Mouse (Mus musculus) heart, postnatal 0 days (tissue): Measurements from ENCODE around the gene Scgb3a1. TPM values are rescaled to one million over a fixed set of nuclear protein-coding genes. Genes with fewer than 3 reads are reported as not detected.
A peak's percentile ranks its signal among the peaks of the same experiment; 100 is the strongest.

Source experiments
- ATAC-seq: fragments of 200-750 bp; cut with Nextera tagmentation; 2 replicates; pipeline ENCODE4 v1.8.0; 2017; ENCODE audit warnings: low read depth, moderate number of reproducible peaks, moderate library complexity; ENCODE audit not compliant: insufficient read depth
- DNase-seq: peaks from one replicate; pipeline ENCODE4 v3.0.0-alpha.2; 2016; ENCODE audit warnings: low spot score
- H3K27ac ChIP-seq: fragments of 300-500 bp; sonication (generic); 2 replicates; pipeline ENCODE4 v1.5.1; 2014; ENCODE audit warnings: low read depth, mild to moderate bottlenecking
- H3K27me3 ChIP-seq: fragments of 300-500 bp; sonication (generic); 2 replicates; pipeline ENCODE4 v1.6.1; 2014; ENCODE audit warnings: low read length, mixed read lengths; ENCODE audit not compliant: control insufficient read depth, insufficient read depth
- H3K36me3 ChIP-seq: fragments of 300-500 bp; sonication (generic); replicated peaks from 2 replicates; pipeline ENCODE4 v1.6.1; 2014; ENCODE audit warnings: low read length, mixed read lengths; ENCODE audit not compliant: control insufficient read depth, insufficient read depth
- H3K4me1 ChIP-seq: fragments of 300-500 bp; sonication (generic); 2 replicates; pipeline ENCODE4 v1.6.1; 2014; ENCODE audit warnings: antibody characterized with exemption; ENCODE audit not compliant: control insufficient read depth, insufficient read depth
- H3K4me2 ChIP-seq: fragments of 300-500 bp; sonication (generic); 2 replicates; pipeline ENCODE4 v1.6.1; 2014; ENCODE audit warnings: low read depth, mild to moderate bottlenecking, low read length, moderate library complexity
- H3K4me3 ChIP-seq: fragments of 300-500 bp; sonication (generic); 2 replicates; pipeline ENCODE4 v1.5.1; 2014; ENCODE audit warnings: low read depth, low read length
- H3K9ac ChIP-seq: fragments of 300-500 bp; sonication (generic); replicated peaks from 2 replicates; pipeline ENCODE4 v1.6.1; 2014; ENCODE audit warnings: low read depth, low read length, mixed read lengths
- H3K9me3 ChIP-seq: fragments of 300-500 bp; sonication (generic); replicated peaks from 2 replicates; pipeline ENCODE4 v1.6.1; 2016; ENCODE audit warnings: low read length; ENCODE audit not compliant: control insufficient read depth
- CTCF ChIP-seq: IDR thresholded peaks from 2 replicates; pipeline ENCODE4 v1.5.1; 2016; ENCODE audit warnings: antibody characterized with exemption, control low read depth, low read depth
- EP300 ChIP-seq: IDR thresholded peaks from 2 replicates; pipeline ENCODE4 v1.6.1; 2016; ENCODE audit warnings: antibody characterized with exemption, low read depth
- WGBS: fragments of 180-500 bp; shearing (Covaris S2); extraction: QIAGEN DNeasy Blood & Tissue Kit; methylation state at CpG from one replicate; pipeline ENCODE4 v1.1.7; 2014; 5-methylcytosine and 5-hydroxymethylcytosine counted together
- polyA plus RNA-seq: library from polyadenylated mRNA; unstranded; fragments of >200 nt; fragmentation: Nextera tagmentation; extraction: Ambion mirVana; gene quantifications from 2 replicates; pipeline ENCODE4 v1.2.1, GENCODE M21; 2015
- total RNA-seq: library from RNA; depleted of rRNA; stranded (reverse); fragments of >200 nt; gene quantifications from 2 replicates; pipeline ENCODE4 v1.2.3, GENCODE M21; 2014; ENCODE audit warnings: low replicate concordance

Gene Scgb3a1
- total and polyA plus RNA-seq, 2 experiments from 2014 or later, result 2.0 TPM

DNA sequence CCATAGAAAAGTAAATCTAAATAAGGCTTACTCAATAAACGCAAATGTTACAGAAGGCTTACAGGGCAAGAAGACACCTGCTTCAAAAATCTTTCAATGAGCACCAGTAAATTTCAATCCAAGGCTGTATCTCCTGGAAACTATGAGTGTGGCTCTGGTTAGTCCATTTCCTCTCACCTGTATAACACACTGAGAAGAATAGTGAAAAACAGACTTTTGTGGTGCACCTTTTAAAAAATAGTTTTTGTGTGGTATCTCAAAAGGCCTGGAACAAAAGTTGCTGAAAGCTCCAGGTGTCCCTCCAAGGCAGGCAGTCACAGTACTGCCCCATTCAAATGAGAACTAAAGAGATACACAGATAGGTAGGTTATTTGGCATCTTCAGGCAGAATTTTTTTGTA, 35.7 kb downstream of the Scgb3a1 start:
- H3K27ac ChIP-seq, result no peak overlapping the region
- no peaks in the 10 kb centered on the region for H3K9me3 ChIP-seq
- DNase-seq (no peak), ATAC-seq (no peak)
- peaks cover 4% of the 10 kb centered on the region; the same call in 1 of the 2 replicates for H3K4me1 ChIP-seq
- H3K27me3 ChIP-seq, result no peaks in the 10 kb centered on the region
- no peak overlapping the region for H3K4me3 ChIP-seq
- peaks cover 33% of the 10 kb centered on the region for H3K36me3 ChIP-seq
- no peak overlapping the region for H3K9ac ChIP-seq
- 86% methylated on average over 1 of the region's 1 CpGs for WGBS
- H3K4me2 ChIP-seq, result no peak overlapping the region
- TF ChIP-seq CTCF (no peak), EP300 (no peak)

DNA sequence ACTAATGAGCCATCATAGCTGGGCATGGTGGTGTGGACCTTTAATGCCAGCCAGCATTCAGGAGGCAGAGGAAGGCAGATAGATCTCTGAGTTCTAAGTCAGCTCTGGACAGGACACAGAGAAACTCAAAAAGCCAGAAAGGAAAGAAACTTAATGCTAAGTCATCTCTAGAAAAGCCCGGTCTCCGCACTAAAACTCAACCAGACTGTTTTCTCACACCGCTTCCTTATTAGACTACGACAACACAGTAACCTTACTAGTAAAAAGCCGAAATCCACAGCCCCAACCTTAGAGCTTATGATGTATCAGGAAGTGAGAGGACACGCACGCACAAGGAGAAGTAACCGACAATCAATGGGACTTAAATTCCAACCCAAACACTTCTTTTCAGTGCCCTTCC, 38.6 kb downstream of the Scgb3a1 start:
- no peaks in the 10 kb centered on the region for H3K4me1 ChIP-seq
- TF ChIP-seq EP300 (no peak), CTCF (no peak)
- no peak overlapping the region for H3K4me2 ChIP-seq
- WGBS, result 97% methylated on average over 8 of the region's 8 CpGs
- no peak overlapping the region for H3K9ac ChIP-seq
- H3K36me3 ChIP-seq, result peaks cover 56% of the 10 kb centered on the region
- no peak for ATAC-seq
- no peaks in the 10 kb centered on the region for H3K27me3 ChIP-seq
- no peak overlapping the region for H3K27ac ChIP-seq
- no peak for DNase-seq
- H3K9me3 ChIP-seq, result no peaks in the 10 kb centered on the region
- no peak overlapping the region for H3K4me3 ChIP-seq

DNA sequence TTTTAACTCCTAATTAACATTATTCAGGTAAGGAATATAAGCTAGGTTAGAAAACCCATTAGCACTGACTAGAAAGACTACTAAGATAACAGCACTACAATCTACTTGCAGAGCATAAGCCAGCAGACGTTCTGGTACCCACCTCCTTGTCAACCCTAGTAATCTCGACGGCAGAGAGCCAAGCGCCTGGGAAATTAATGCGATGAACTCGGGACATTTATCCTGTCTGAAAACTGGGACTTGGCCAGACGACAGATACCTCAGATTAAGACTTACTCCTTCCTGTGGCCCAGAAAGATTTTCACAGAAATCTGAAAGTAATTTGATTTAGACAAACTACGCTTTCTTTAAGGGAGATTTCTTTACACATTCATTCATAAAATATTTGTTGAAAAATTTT, 41.4 kb downstream of the Scgb3a1 start:
- Histone ChIP-seq H3K36me3 (peaks cover 41% of the 10 kb centered on the region), H3K4me3 (no peak overlapping the region), H3K4me1 (peaks cover 4% of the 10 kb centered on the region; the same call in 1 of the 2 replicates), H3K9ac (no peak overlapping the region), H3K27ac (no peak overlapping the region), H3K4me2 (no peak overlapping the region), H3K9me3 (no peaks in the 10 kb centered on the region), H3K27me3 (no peaks in the 10 kb centered on the region)
- no peak for DNase-seq
- no peak for ATAC-seq
- TF ChIP-seq CTCF (no peak), EP300 (no peak)
- WGBS, result 46% methylated on average over 8 of the region's 8 CpGs

- ATAC-seq (no peak), DNase-seq (no peak)
- TF ChIP-seq CTCF (no peak), EP300 (no peak)
- H3K9me3 ChIP-seq, result no peaks in the 10 kb centered on the region
- H3K36me3 ChIP-seq, result peaks cover 24% of the 10 kb centered on the region
- H3K9ac ChIP-seq, result no peak overlapping the region
- peaks cover 8% of the 10 kb centered on the region; the same call in 1 of the 2 replicates for H3K4me1 ChIP-seq
- H3K4me2 ChIP-seq, result no peak overlapping the region
- H3K4me3 ChIP-seq, result no peak overlapping the region
- no peaks in the 10 kb centered on the region for H3K27me3 ChIP-seq
- WGBS, result 58% methylated on average over 2 of the region's 2 CpGs
- no peak overlapping the region for H3K27ac ChIP-seq
Measured at GRCm38 (mm10) chr11:49707834-49708233, 44.4 kb downstream of the Scgb3a1 start.

DNA sequence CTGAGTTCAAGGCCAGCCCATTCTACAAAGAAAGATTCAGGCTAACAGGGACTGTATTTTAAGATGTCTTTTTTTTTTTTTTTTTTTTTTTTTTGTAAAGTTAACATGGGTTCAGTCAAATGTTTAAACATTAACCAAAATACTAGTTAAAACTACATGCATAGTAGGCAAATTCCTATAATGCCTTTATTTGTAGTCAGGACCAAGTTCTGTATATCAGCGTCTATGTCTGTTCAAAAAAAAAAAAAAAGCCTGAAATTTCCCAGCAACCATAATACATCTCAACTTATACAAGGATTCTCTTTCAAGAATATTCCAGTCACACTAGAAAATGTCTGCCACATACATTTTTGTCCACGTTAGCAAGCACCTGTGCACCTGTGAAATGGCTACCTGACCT, 47.3 kb downstream of the Scgb3a1 start:
- peaks cover 13% of the 10 kb centered on the region for H3K36me3 ChIP-seq
- TF ChIP-seq EP300 (no peak), CTCF (no peak)
- 63% methylated on average over 2 of the region's 2 CpGs for WGBS
- peak overlapping the region; percentile 79; the same call in 1 of the 2 replicates for H3K4me2 ChIP-seq
- DNase-seq, result no peak
- H3K4me1 ChIP-seq, result peaks cover 15% of the 10 kb centered on the region; the same call in 1 of the 2 replicates
- H3K4me3 ChIP-seq, result no peak overlapping the region
- H3K9me3 ChIP-seq, result no peaks in the 10 kb centered on the region
- no peaks in the 10 kb centered on the region for H3K27me3 ChIP-seq
- H3K9ac ChIP-seq, result no peak overlapping the region
- H3K27ac ChIP-seq, result no peak overlapping the region
- ATAC-seq, result no peak

DNA sequence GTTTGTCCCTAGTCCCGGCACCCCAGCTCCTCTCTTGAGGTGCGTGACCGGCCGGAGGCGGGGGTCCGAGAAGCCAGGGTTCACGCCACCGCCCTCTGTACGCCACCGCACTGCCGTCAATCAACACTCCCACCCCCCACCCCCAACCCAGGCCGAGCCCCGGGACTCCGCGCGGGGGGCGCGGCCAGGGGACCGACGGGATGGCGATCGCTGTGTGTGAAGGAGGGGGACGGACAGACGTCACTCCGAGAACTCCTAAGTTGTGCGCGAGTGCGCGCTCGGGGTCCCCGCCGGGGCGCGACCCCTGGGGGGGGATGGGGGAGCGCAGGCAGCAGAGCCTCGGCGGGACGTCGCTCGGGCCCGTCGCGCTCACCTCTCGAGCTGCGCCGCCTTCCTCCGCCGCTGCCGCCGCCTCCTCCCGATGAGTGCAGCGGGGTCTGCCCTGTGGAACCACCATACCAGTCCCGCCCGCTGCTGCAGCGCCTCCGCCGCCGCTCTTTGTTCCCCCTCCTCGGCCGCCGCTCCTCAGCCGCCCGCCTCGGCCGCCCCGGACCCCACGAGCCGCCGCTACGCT, 48.7 kb downstream of the Scgb3a1 start:
- peak; percentile 52 for DNase-seq
- TF ChIP-seq CTCF (no peak), EP300 (no peak)
- Histone ChIP-seq H3K9ac (peak overlapping the region; percentile 97), H3K27ac (peak overlapping the region; percentile 92), H3K4me3 (peak overlapping the region; percentile 99), H3K9me3 (no peaks in the 10 kb centered on the region), H3K36me3 (no peaks in the 10 kb centered on the region), H3K4me1 (peaks cover 15% of the 10 kb centered on the region; the same call in 1 of the 2 replicates), H3K27me3 (no peaks in the 10 kb centered on the region), H3K4me2 (peak overlapping the region; percentile 79)
- ATAC-seq, result peak; percentile 43
- WGBS, result under 1% methylated on average over 50 of the region's 70 CpGs
